Mouse (Mus musculus) thymus, adult 2 months (tissue): ENCODE data around the gene Gcc2. TPM values are rescaled to one million over a fixed set of nuclear protein-coding genes. Genes with fewer than 3 reads are reported as not detected.

ENCODE experiments used
- DNase-seq: peaks from one replicate; pipeline ENCODE4 v3.0.0; 2021
- H3K27ac ChIP-seq: fragments of 200-500 bp; 2 replicates; pipeline ENCODE4 v1.5.1; 2012; ENCODE audit warnings: low read length, control low read depth; ENCODE audit not compliant: control insufficient read depth, insufficient read depth
- H3K27me3 ChIP-seq: fragments of 200-500 bp; 2 replicates; pipeline ENCODE4 v1.6.1; 2012; ENCODE audit warnings: mild to moderate bottlenecking, low read length, moderate library complexity, mixed read lengths; ENCODE audit not compliant: control insufficient read depth, insufficient read depth
- H3K36me3 ChIP-seq: fragments of 200-500 bp; 2 replicates; pipeline ENCODE4 v1.6.1; 2012; ENCODE audit warnings: mild to moderate bottlenecking, low read length, moderate library complexity; ENCODE audit not compliant: control insufficient read depth, insufficient read depth
- H3K4me1 ChIP-seq: fragments of 200-500 bp; replicated peaks from 2 replicates; pipeline ENCODE4 v1.6.1; 2012; ENCODE audit warnings: low read length; ENCODE audit not compliant: control insufficient read depth, insufficient read depth
- H3K4me3 ChIP-seq: fragments of 200-500 bp; 2 replicates; pipeline ENCODE4 v1.5.1; 2012; ENCODE audit warnings: mild to moderate bottlenecking, low read length, control low read depth, moderate library complexity; ENCODE audit not compliant: control insufficient read depth, insufficient read depth
- CTCF ChIP-seq: fragments of 200-500 bp; IDR thresholded peaks from 2 replicates; pipeline ENCODE4 v1.5.1; 2012; ENCODE audit warnings: mild to moderate bottlenecking, control low read depth, low read length, moderate library complexity, borderline replicate concordance; ENCODE audit not compliant: control insufficient read depth, poor library complexity, insufficient read depth; ENCODE audit errors: extremely low read depth
- POLR2A ChIP-seq: fragments of 200-500 bp; IDR thresholded peaks from 2 replicates; pipeline ENCODE4 v1.6.1; 2012; ENCODE audit warnings: mild to moderate bottlenecking, low read length, control low read depth, moderate library complexity; ENCODE audit not compliant: control insufficient read depth, poor library complexity, insufficient read depth; ENCODE audit errors: extremely low read depth
- WGBS: fragments of 180-500 bp; shearing (Covaris S2); methylation state at CpG from one replicate; pipeline ENCODE4 v1.1.7; 2018; 5-methylcytosine and 5-hydroxymethylcytosine counted together
- polyA plus RNA-seq: library from polyadenylated mRNA; depleted of rRNA; stranded (reverse); fragments of >200 nt; gene quantifications from 2 replicates; pipeline ENCODE4 v1.2.3, GENCODE M21; 2012

Gene Gcc2
- polyA plus RNA-seq, 1 experiment, result 11.7 TPM

DNA sequence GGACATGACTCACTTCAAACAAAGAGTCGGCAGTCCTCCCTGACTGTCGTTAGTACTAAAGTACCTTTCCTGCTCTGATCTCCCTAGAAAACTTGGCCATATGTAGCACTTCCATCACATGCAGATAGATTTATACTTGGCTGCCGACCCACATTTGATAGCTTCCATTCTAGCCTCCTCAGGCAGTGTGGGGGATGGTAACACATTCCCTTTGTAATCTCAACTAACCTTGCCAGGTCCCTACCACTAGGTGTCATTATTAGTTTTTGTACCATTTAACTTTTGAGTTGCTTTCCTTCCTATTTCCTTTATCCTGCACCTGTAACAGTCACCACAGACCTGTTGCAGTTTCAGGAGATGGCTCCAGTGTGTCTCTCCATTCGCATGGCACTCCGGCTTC lies 3.2 kb downstream of the Gcc2 start:
- 82% methylated on average over 5 of the region's 5 CpGs for WGBS
- Histone ChIP-seq H3K27ac (no peak overlapping the region), H3K27me3 (no peaks in the 10 kb centered on the region), H3K36me3 (peaks cover 36% of the 10 kb centered on the region), H3K4me1 (peaks cover 2% of the 10 kb centered on the region; the same call in 1 of the 2 replicates), H3K4me3 (no peak overlapping the region)
- TF ChIP-seq CTCF (no peak), POLR2A (no peak)
- no peak for DNase-seq

DNA sequence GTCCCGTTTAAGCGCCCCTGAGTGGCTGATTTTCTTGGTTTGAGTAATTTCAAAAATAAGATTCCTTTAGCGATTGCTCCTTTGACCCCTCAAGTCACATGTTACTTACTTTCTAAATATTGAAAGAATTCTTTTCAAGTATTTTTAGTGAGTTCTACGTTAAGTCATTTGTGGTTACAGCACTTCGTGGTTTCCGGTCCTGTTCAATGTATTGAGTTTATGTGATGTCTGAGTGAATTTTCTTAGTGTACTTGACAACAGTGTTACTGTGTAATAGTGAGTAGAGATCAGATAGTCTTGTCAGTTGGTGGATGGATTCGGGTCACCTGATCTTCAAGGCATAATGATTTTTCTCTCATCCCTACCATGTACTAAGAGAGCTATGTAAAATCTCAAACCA lies 26.9 kb downstream of the Gcc2 start:
- Histone ChIP-seq H3K27ac (no peak overlapping the region), H3K4me1 (no peaks in the 10 kb centered on the region), H3K36me3 (peaks cover 56% of the 10 kb centered on the region), H3K27me3 (no peaks in the 10 kb centered on the region), H3K4me3 (no peak overlapping the region)
- DNase-seq, result no peak
- WGBS, result 60% methylated on average over 7 of the region's 7 CpGs
- TF ChIP-seq POLR2A (no peak), CTCF (no peak)

- H3K27ac ChIP-seq, result no peak overlapping the region
- H3K36me3 ChIP-seq, result peaks cover 86% of the 10 kb centered on the region
- DNase-seq, result no peak
- no peak overlapping the region for H3K4me3 ChIP-seq
- 97% methylated on average over 3 of the region's 3 CpGs for whole genome bisulfite sequencing
- no peaks in the 10 kb centered on the region for H3K27me3 ChIP-seq
- H3K4me1 ChIP-seq, result no peaks in the 10 kb centered on the region
- TF ChIP-seq POLR2A (no peak), CTCF (no peak)
These were observed 35.4 kb downstream of the Gcc2 start for GRCm38 (mm10) chr10:58290742-58291141.

DNA sequence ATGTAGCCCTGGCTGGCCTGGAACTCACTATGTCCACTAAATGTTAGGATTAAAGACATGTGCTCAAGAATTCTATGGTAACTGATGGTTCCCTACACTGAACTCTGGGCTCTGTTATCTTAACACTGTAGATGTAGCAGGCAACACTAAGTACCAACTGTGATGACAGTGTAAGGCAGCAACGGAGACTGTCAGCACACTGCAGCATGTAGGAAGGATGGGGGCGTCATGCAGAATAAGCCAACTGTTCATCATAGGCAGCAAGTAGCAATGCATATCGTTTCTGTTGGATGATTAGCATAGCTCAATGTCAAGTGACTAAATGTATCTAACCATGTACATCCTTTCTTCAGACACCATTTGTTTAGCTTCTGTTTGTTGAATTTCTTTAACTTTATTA lies 38.9 kb downstream of the Gcc2 start:
- no peaks in the 10 kb centered on the region for H3K4me1 ChIP-seq
- peaks cover 88% of the 10 kb centered on the region for H3K36me3 ChIP-seq
- no peak overlapping the region for H3K4me3 ChIP-seq
- no peak overlapping the region for H3K27ac ChIP-seq
- H3K27me3 ChIP-seq, result no peaks in the 10 kb centered on the region
- WGBS, result 94% methylated on average over 3 of the region's 3 CpGs
- no peak for DNase-seq
- TF ChIP-seq CTCF, result no peak
- no peak for TF ChIP-seq POLR2A

GRCm38 (mm10) chr10:58295605-58296004 lies 40.3 kb downstream of the Gcc2 start:
- 98% methylated on average over 3 of the region's 3 CpGs for WGBS
- Histone ChIP-seq H3K27me3 (no peaks in the 10 kb centered on the region), H3K27ac (no peak overlapping the region), H3K4me1 (no peaks in the 10 kb centered on the region), H3K4me3 (no peak overlapping the region), H3K36me3 (peaks cover 88% of the 10 kb centered on the region)
- no peak for TF ChIP-seq CTCF
- TF ChIP-seq POLR2A, result no peak
- DNase-seq, result no peak

DNA sequence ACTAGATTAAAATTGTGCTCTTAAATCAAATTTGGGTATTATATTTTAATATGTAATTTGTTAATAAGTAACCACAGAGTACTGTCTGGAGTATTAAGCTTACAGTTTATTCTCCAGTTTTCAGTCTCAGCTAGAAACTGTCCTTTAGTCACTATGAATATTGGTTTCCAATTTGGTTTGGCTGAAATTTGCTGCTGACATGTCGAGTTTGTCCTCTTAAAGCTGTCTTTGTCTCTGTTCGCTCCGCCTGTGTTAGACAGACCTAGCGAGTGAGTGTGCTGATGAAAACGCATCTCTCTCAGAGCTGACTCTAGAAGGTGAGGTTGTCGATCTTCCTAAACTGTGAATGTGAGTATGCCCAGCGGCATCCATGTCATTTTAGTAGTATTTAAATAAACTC lies 49.7 kb downstream of the Gcc2 start:
- no peak for DNase-seq
- WGBS, result 98% methylated on average over 7 of the region's 7 CpGs
- no peaks in the 10 kb centered on the region for H3K27me3 ChIP-seq
- no peak overlapping the region for H3K27ac ChIP-seq
- peaks cover 25% of the 10 kb centered on the region for H3K36me3 ChIP-seq
- no peaks in the 10 kb centered on the region for H3K4me1 ChIP-seq
- no peak overlapping the region for H3K4me3 ChIP-seq
- TF ChIP-seq POLR2A (no peak), CTCF (no peak)

GRCm38 (mm10) chr10:58306897-58307296 lies 51.6 kb downstream of the Gcc2 start:
- WGBS, result 95% methylated on average over 3 of the region's 3 CpGs
- Histone ChIP-seq H3K4me1 (no peaks in the 10 kb centered on the region), H3K36me3 (peaks cover 21% of the 10 kb centered on the region), H3K27me3 (no peaks in the 10 kb centered on the region), H3K4me3 (no peak overlapping the region), H3K27ac (no peak overlapping the region)
- no peak for DNase-seq
- TF ChIP-seq CTCF (no peak), POLR2A (no peak)
